Mouse (Mus musculus) CH12.LX (cell line): ENCODE data around the gene Nrxn3. TPM values are rescaled to one million over a fixed set of nuclear protein-coding genes. Genes with fewer than 3 reads are reported as not detected.

Experiments
- DNase-seq: peaks from one replicate; pipeline ENCODE4 v3.0.0-alpha.2; 2013; ENCODE audit errors: extremely low read depth
- H3K27ac ChIP-seq: 2 replicates; pipeline ENCODE4 v1.5.1; 2012; ENCODE audit warnings: low read depth, mild to moderate bottlenecking, control low read depth, moderate library complexity; ENCODE audit not compliant: insufficient read depth
- H3K27me3 ChIP-seq: replicated peaks from 2 replicates; pipeline ENCODE3; 2012; ENCODE audit warnings: inconsistent platforms
- H3K36me3 ChIP-seq, 2 experiments: replicated peaks in 1 of 2; 2 replicates each; pipeline versions ENCODE3 to v1.6.1; 2012; ENCODE audit warnings: inconsistent platforms in 1 of 2, low read length in 1 of 2, mild to moderate bottlenecking in 1 of 2, mixed read lengths in 1 of 2, moderate library complexity in 1 of 2; ENCODE audit not compliant: control insufficient read depth in 1 of 2, insufficient read depth in 1 of 2
- H3K4me1 ChIP-seq, 2 experiments: 2 replicates each; pipeline ENCODE4 v1.6.1; 2012; ENCODE audit warnings: inconsistent platforms in 1 of 2, moderate library complexity in 1 of 2; ENCODE audit not compliant: insufficient read depth in 2 of 2, control insufficient read depth in 1 of 2
- H3K4me2 ChIP-seq: 2 replicates; pipeline ENCODE4 v1.6.1; 2012; ENCODE audit warnings: low read depth, mild to moderate bottlenecking, control low read depth; ENCODE audit not compliant: poor library complexity, insufficient read depth, severe bottlenecking
- H3K4me3 ChIP-seq, 3 experiments: fragments of 150-350 bp in 1 of 3; sonication (generic) in 1 of 3; replicated peaks in 1 of 3; 2 replicates each; pipeline versions ENCODE3 to v1.5.1; 2011 to 2012; ENCODE audit warnings: low read depth in 2 of 3, low read length in 2 of 3, mild to moderate bottlenecking in 2 of 3, moderate library complexity in 2 of 3, control low read depth in 1 of 3, improper control_type of control experiment in 1 of 3, inconsistent platforms in 1 of 3, mixed read lengths in 1 of 3; ENCODE audit not compliant: poor library complexity in 1 of 3
- H3K79me2 ChIP-seq: replicated peaks from 2 replicates; pipeline ENCODE4 v1.6.1; 2012; ENCODE audit warnings: mild to moderate bottlenecking, moderate library complexity; ENCODE audit not compliant: control insufficient read depth, poor library complexity, insufficient read depth, severe bottlenecking; ENCODE audit errors: extremely low read depth
- H3K9ac ChIP-seq: 2 replicates; pipeline ENCODE4 v1.6.1; 2012; ENCODE audit warnings: low read depth, mild to moderate bottlenecking, control low read depth, moderate library complexity; ENCODE audit not compliant: insufficient read depth
- H3K9me3 ChIP-seq: replicated peaks from 2 replicates; pipeline ENCODE3; 2012; ENCODE audit warnings: low read length, inconsistent platforms, mixed read lengths
- BHLHE40 ChIP-seq: IDR thresholded peaks from 2 replicates; pipeline ENCODE4 v1.6.1; 2011; ENCODE audit warnings: mild to moderate bottlenecking, low read depth, low read length, improper control_type of control experiment
- CHD2 ChIP-seq: IDR thresholded peaks from 2 replicates; pipeline ENCODE4 v1.6.1; 2011; ENCODE audit warnings: low read length, improper control_type of control experiment
- E2F4 ChIP-seq: IDR thresholded peaks from 2 replicates; pipeline ENCODE4 v1.6.1; 2011; ENCODE audit warnings: low read depth, low read length, improper control_type of control experiment; ENCODE audit not compliant: insufficient replicate concordance
- ELF1 ChIP-seq: IDR thresholded peaks from 2 replicates; pipeline ENCODE4 v1.6.1; 2014; ENCODE audit warnings: low read depth, mild to moderate bottlenecking, inconsistent platforms, low read length, improper control_type of control experiment
- ETS1 ChIP-seq: conservative IDR thresholded peaks from 2 replicates; pipeline ENCODE4 v1.6.1; 2012; ENCODE audit warnings: low read depth, mild to moderate bottlenecking, inconsistent platforms, low read length, improper control_type of control experiment, moderate library complexity
- GABPA ChIP-seq: IDR thresholded peaks from 2 replicates; pipeline ENCODE4 v1.6.1; 2012; ENCODE audit warnings: low read depth, low read length, improper control_type of control experiment, inconsistent platforms; ENCODE audit not compliant: insufficient replicate concordance
- IRF4 ChIP-seq: IDR thresholded peaks from 2 replicates; pipeline ENCODE4 v1.6.1; 2014; ENCODE audit warnings: low read depth, mild to moderate bottlenecking, inconsistent platforms, low read length, improper control_type of control experiment
- JUN ChIP-seq: IDR thresholded peaks from 2 replicates; pipeline ENCODE4 v1.6.1; 2011; ENCODE audit warnings: low read depth, mild to moderate bottlenecking, low read length, improper control_type of control experiment, moderate library complexity; ENCODE audit not compliant: insufficient read depth
- JUND ChIP-seq: conservative IDR thresholded peaks from 2 replicates; pipeline ENCODE4 v1.6.1; 2011; ENCODE audit warnings: low read depth, low read length, improper control_type of control experiment
- KAT2A ChIP-seq: IDR thresholded peaks from 2 replicates; pipeline ENCODE4 v1.6.1; 2012; ENCODE audit warnings: low read length, improper control_type of control experiment, inconsistent platforms; ENCODE audit not compliant: insufficient replicate concordance
- MXI1 ChIP-seq: IDR thresholded peaks from 2 replicates; pipeline ENCODE4 v1.6.1; 2011; ENCODE audit warnings: mild to moderate bottlenecking, low read depth, low read length, improper control_type of control experiment
- PAX5 ChIP-seq: IDR thresholded peaks from 2 replicates; pipeline ENCODE4 v1.6.1; 2012; ENCODE audit warnings: low read length, inconsistent platforms, mixed read lengths
- SIN3A ChIP-seq: IDR thresholded peaks from 2 replicates; pipeline ENCODE4 v1.6.1; 2012; ENCODE audit warnings: low read length, improper control_type of control experiment, inconsistent platforms
- TCF12 ChIP-seq: IDR thresholded peaks from 2 replicates; pipeline ENCODE4 v1.6.1; 2014; ENCODE audit warnings: low read depth, mild to moderate bottlenecking, inconsistent platforms, low read length, improper control_type of control experiment
- USF1 ChIP-seq: IDR thresholded peaks from 2 replicates; pipeline ENCODE4 v1.6.1; 2014; ENCODE audit warnings: low read depth, mild to moderate bottlenecking, inconsistent platforms, low read length, improper control_type of control experiment
- ZC3H11A ChIP-seq: IDR thresholded peaks from 2 replicates; pipeline ENCODE4 v1.6.1; 2012; ENCODE audit warnings: low read depth, mild to moderate bottlenecking, inconsistent platforms, low read length, improper control_type of control experiment
- ZNF384 ChIP-seq: IDR thresholded peaks from 2 replicates; pipeline ENCODE4 v1.6.1; 2012; ENCODE audit warnings: low read depth, low read length, improper control_type of control experiment, inconsistent platforms
- dilution Hi-C: fragments of 300-500 bp; cut with MboI; formaldehyde crosslinking; loops from 2 replicates; pipeline ENCODE4 v1.14.3; 2020; ENCODE audit warnings: low sequenced_read_pairs; ENCODE audit not compliant: extremely low pct_unique_long_range_greater_than_20kb, extremely low pct_ligation_motif_present
- in situ Hi-C: fragments of 300-500 bp; cut with MboI; formaldehyde crosslinking; loops from 3 replicates; pipeline ENCODE4 v1.14.3; 2019; ENCODE audit warnings: low sequenced_read_pairs, low pct_ligation_motif_present, low pct_unique_long_range_greater_than_20kb, mixed read lengths
- polyA plus RNA-seq: library from polyadenylated mRNA; unstranded; fragments of >175 nt; gene quantifications from 2 replicates; pipeline ENCODE4 v1.2.1, GENCODE M21; 2012; ENCODE audit warnings: low read depth; ENCODE audit not compliant: insufficient read length
- total RNA-seq, 2 experiments: library from RNA; depleted of rRNA; stranded (reverse); fragments of 300-350 nt in 1 of 2; fragments of >200 nt in 1 of 2; gene quantifications; 2 replicates each; pipeline ENCODE4 v1.2.3; 2012 to 2014

Gene Nrxn3
- total and polyA plus RNA-seq, 3 experiments: 0.04 to 0.17 (median 0.09) TPM

DNA sequence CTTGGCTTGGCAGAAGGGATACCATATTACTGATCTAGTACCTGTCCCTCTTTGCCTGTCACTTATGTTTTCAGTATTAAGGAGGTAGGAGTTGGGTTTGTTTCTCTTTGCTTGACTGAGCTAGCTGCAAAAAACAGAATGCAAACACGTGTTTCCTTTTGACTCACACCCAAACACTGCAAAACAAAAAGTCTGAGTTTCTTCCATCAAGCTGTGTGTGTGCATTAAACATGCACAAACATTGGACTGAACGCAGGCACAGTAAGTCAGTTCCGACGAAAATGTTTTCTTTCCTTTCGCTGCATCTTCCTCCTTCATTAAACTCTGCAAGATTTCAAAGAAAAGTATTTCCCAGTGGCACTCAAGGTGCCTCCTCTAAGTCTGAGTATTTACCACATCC is 1270.6 kb downstream of the Nrxn3 start:
- in situ Hi-C loops (no loop called here), dilution Hi-C loops (no loop called here)
- TF ChIP-seq E2F4: no peak
- TF ChIP-seq PAX5: no peak
- TF ChIP-seq ETS1: no peak
- no peak for TF ChIP-seq CHD2
- no peak for TF ChIP-seq ZC3H11A
- Histone ChIP-seq H3K9ac (no peak overlapping the region), H3K79me2 (no peaks in the 10 kb centered on the region), H3K27me3 (no peaks in the 10 kb centered on the region), H3K4me1 (peaks cover 0 to 5% of the 10 kb centered on the region in 2 experiments; a peak in 1 of 4 replicates), H3K36me3 (no peaks in the 10 kb centered on the region), H3K9me3 (no peaks in the 10 kb centered on the region), H3K27ac (no peak overlapping the region), H3K4me3 (no peak overlapping the region), H3K4me2 (no peak overlapping the region)
- DNase-seq: no peak

DNA sequence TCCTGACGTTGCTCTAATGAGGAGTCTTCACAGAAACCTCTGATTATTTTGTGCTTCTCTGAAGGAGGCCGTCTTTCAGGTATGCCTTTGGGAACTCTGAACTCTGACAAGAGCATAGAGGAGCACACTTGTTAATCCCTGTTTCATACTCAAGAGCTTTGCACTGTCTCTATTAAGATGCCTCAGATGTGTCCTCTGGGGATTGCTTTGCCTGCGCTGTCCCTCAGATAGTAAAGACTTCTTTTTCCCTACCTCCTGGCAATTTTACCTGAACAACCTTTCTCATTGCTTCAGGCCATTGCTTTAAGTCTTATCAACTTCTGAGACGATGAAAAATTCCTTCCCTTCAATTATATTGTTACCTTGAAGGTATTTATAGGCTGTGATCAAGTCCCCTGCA is 1272.7 kb downstream of the Nrxn3 start:
- in situ Hi-C loops: no loop called here
- Histone ChIP-seq H3K4me2 (no peak overlapping the region), H3K4me1 (peaks cover 0 to 5% of the 10 kb centered on the region in 2 experiments; a peak in 1 of 4 replicates), H3K4me3 (no peak overlapping the region), H3K36me3 (no peaks in the 10 kb centered on the region), H3K9me3 (no peaks in the 10 kb centered on the region), H3K27ac (no peak overlapping the region), H3K27me3 (no peaks in the 10 kb centered on the region), H3K9ac (no peak overlapping the region), H3K79me2 (no peaks in the 10 kb centered on the region)
- no peak for DNase-seq
- dilution Hi-C loops: no loop called here
- TF ChIP-seq ELF1 (no peak), IRF4 (no peak), JUND (no peak), SIN3A (no peak), USF1 (no peak), KAT2A (no peak), JUN (no peak), ZNF384 (no peak), ZC3H11A (no peak), BHLHE40 (no peak), CHD2 (no peak), MXI1 (no peak), TCF12 (no peak), PAX5 (no peak), GABPA (no peak)
